Comparison of ENCODE assay signal across 17 mouse cellular contexts in the genomic region with DNA sequence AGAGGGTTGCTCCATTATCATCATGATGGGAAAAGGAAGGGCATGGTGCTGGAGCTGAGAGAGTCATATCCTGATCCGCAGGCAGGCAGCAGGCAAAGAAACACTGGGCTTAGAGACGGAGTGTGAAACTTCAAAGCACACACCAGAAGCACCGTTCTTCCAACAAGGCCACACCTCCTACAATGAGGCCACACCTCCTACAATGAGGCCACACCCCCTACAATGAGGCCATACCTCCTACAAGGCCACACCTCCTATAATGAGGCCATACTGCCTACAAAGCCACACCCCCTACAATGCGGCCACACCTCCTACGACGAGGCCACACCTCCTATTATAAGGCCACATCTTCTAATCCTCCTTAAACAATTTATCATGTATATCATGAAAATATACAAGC. TPM values are rescaled to one million over a fixed set of nuclear protein-coding genes. Genes with fewer than 3 reads are reported as not detected.
DNase-seq lines count a peak whose midpoint lies in the region; ATAC-seq and TF ChIP-seq lines count a peak whose summit lies in the region.
"Had no signal": no experiment of that assay in that cellular context is flagged by ENCODE, and none has a peak within 500 bp of the region (broad histone marks: within the 10 kb centered on the region; RNA-seq: fewer than 3 reads in every experiment).

No protein-coding gene starts in this region.

- H3K36me3 ChIP-seq in hindbrain, postnatal 0 days (ENCODE audit: insufficient read depth, low read length): no peaks in the 10 kb centered on the region
- H3K36me3 ChIP-seq in hindbrain, embryonic 16.5 days (ENCODE audit: control insufficient read depth, insufficient read depth, low read length): no peaks in the 10 kb centered on the region
- H3K36me3 ChIP-seq: heart, embryonic 13.5 days; hindbrain, embryonic 10.5 days; lung, embryonic 15.5 days had no signal

- no peak overlapping the region for H3K4me3 ChIP-seq in hindbrain, postnatal 0 days (ENCODE audit: low read length)
- H3K4me3 ChIP-seq in hindbrain, embryonic 16.5 days (ENCODE audit: low read length): no peak overlapping the region
- H3K4me3 ChIP-seq: gastrocnemius, adult 2 months; heart, embryonic 13.5 days; hindbrain, embryonic 10.5 days; lung, embryonic 15.5 days had no signal

- WGBS in hindbrain, postnatal 0 days: 83% methylated on average over 6 of the region's 6 CpGs
- WGBS in hindbrain, embryonic 16.5 days: 83% methylated on average over 6 of the region's 6 CpGs

- no peak overlapping the region for H3K4me2 ChIP-seq in hindbrain, postnatal 0 days (ENCODE audit: low read depth, low read length)
- no peak overlapping the region for H3K4me2 ChIP-seq in hindbrain, embryonic 16.5 days (ENCODE audit: low read length)
- H3K4me2 ChIP-seq: heart, embryonic 13.5 days; lung, embryonic 15.5 days had no signal

- ATAC-seq in hindbrain, postnatal 0 days: peak; percentile 55; the same call in 1 of the 2 replicates
- no peak for ATAC-seq in hindbrain, embryonic 16.5 days
- ATAC-seq in megakaryocyte-erythroid progenitor cell, adult 5-6 weeks (replicated peaks; ENCODE audit: low FRiP score, low TSS enrichment, poor library complexity, severe bottlenecking): 0 out of 2 replicates have a peak, but pooled peaks have one; percentile 47

- 0 out of 2 replicates have a peak, but pooled peaks cover 5% of the 10 kb centered on the region for H3K27me3 ChIP-seq in hindbrain, postnatal 0 days (ENCODE audit: insufficient read depth, low read length)
- no peaks in the 10 kb centered on the region for H3K27me3 ChIP-seq in hindbrain, embryonic 16.5 days (replicated peaks; ENCODE audit: control insufficient read depth, insufficient read depth, low read length)
- H3K27me3 ChIP-seq: heart, embryonic 13.5 days; lung, embryonic 15.5 days had no signal

- no peak overlapping the region for H3K9ac ChIP-seq in hindbrain, postnatal 0 days (replicated peaks; ENCODE audit: low read length)
- H3K9ac ChIP-seq in hindbrain, embryonic 16.5 days (ENCODE audit: low read depth, low read length): no peak overlapping the region
- H3K9ac ChIP-seq: heart, embryonic 13.5 days; lung, embryonic 15.5 days had no signal

- no peak overlapping the region for H3K27ac ChIP-seq in hindbrain, postnatal 0 days
- no peak overlapping the region for H3K27ac ChIP-seq in hindbrain, embryonic 16.5 days (ENCODE audit: low read depth, low read length)
- H3K27ac ChIP-seq: gastrocnemius, adult 2 months; hindbrain, embryonic 10.5 days; lung, embryonic 15.5 days had no signal

- no peak for DNase-seq in hindbrain, postnatal 0 days (ENCODE audit: low spot score)
- DNase-seq in ES-CJ7 (ENCODE audit: low read depth, low spot score): peak; percentile 74
- peak; percentile 2 for DNase-seq in c-Kit-negative CD71-positive TER-119-positive erythroid progenitor cells, embryonic 14.5 days (ENCODE audit: low read depth, low spot score)
- no peak for DNase-seq in retina, embryonic 14.5 days (ENCODE audit: low spot score)
- DNase-seq in left cerebral cortex, adult 18-20 months (ENCODE audit: low spot score in 2 of 2): no peak
- DNase-seq: cerebellum, adult 18-20 months; embryo, embryonic 11 days; gastrocnemius, adult 2 months; kidney, adult 18-20 months; thymus, postnatal 36 days had no signal

- H3K9me3 ChIP-seq in hindbrain, postnatal 0 days (ENCODE audit: low read length): no peaks in the 10 kb centered on the region
- H3K9me3 ChIP-seq in hindbrain, embryonic 16.5 days (ENCODE audit: control insufficient read depth, low read length): no peaks in the 10 kb centered on the region
- H3K9me3 ChIP-seq: heart, embryonic 13.5 days; hindbrain, embryonic 10.5 days; lung, embryonic 15.5 days had no signal

- H3K4me1 ChIP-seq in hindbrain, postnatal 0 days (ENCODE audit: insufficient read depth, low read length): no peaks in the 10 kb centered on the region
- H3K4me1 ChIP-seq in hindbrain, embryonic 16.5 days (ENCODE audit: control insufficient read depth, insufficient read depth, low read depth, low read length): no peaks in the 10 kb centered on the region

- no peak for TF ChIP-seq CTCF in hindbrain, postnatal 0 days (IDR thresholded peaks at IDR 0.05; ENCODE audit: low read depth)

RNA-seq across cellular contexts. Expression of gene Ccn1, which starts 52.2 kb away (rescaled TPM):
- 2.9 and 8.2 TPM in 2 replicates for total RNA-seq in hindbrain, postnatal 0 days (2014; rRNA removed)
- 9.7 and 10.1 TPM in 2 replicates for polyA plus RNA-seq in hindbrain, postnatal 0 days (2015; fragmentation: Nextera tagmentation; extraction: Ambion mirVana)
- polyA plus RNA-seq in hindbrain, embryonic 16.5 days (2015; fragmentation: Nextera tagmentation; extraction: Ambion mirVana): 7.5 and 8.5 TPM in 2 replicates
- total RNA-seq in megakaryocyte-erythroid progenitor cell, adult 5-6 weeks (2014; fragmentation: Nextera tagmentation): not detected in 2 replicates
- total RNA-seq in megakaryocyte-erythroid progenitor cell, adult 5-6 weeks (2017): 1.9 TPM in 1 of 2 replicates, not detected in the other
- total RNA-seq in left cerebral cortex, adult 18-20 months (2021): 1 to 10 TPM; 5.3 to 8.6 TPM
- total RNA-seq: monocyte, adult 5-6 weeks; neutrophil, adult 5-6 weeks had no signal

RNA-seq across cellular contexts. Expression of gene Ddah1, which starts 56.5 kb away (rescaled TPM):
- 125 and 126 TPM in 2 replicates for total RNA-seq in hindbrain, postnatal 0 days (2014; rRNA removed)
- polyA plus RNA-seq in hindbrain, postnatal 0 days (2015; fragmentation: Nextera tagmentation; extraction: Ambion mirVana): 164 and 170 TPM in 2 replicates
- 119 and 132 TPM in 2 replicates for polyA plus RNA-seq in hindbrain, embryonic 16.5 days (2015; fragmentation: Nextera tagmentation; extraction: Ambion mirVana)
- not detected in 2 replicates for total RNA-seq in megakaryocyte-erythroid progenitor cell, adult 5-6 weeks (2014; fragmentation: Nextera tagmentation)
- 0.33 and 0.99 TPM in 2 replicates for total RNA-seq in megakaryocyte-erythroid progenitor cell, adult 5-6 weeks (2017)
- total RNA-seq in left cerebral cortex, adult 18-20 months (2021): 10 to 100 TPM; 54.7 to 57.8 TPM
- total RNA-seq: monocyte, adult 5-6 weeks; neutrophil, adult 5-6 weeks had no signal

Comparison
In these comparisons a context has a peak if more than half of its experiments do, and no peak if none do; other contexts are left out.
1. DNase-seq: peak in ES-CJ7 (single experiment) and c-Kit-negative CD71-positive TER-119-positive erythroid progenitor cells, embryonic 14.5 days (single experiment); none in hindbrain, postnatal 0 days (single experiment), retina, embryonic 14.5 days (single experiment) and left cerebral cortex, adult 18-20 months (0 of 2).
2. RNA of gene Ddah1, which starts 56.5 kb away (total RNA-seq): 125 to 126 TPM in hindbrain, postnatal 0 days and 54.7 to 57.8 TPM in left cerebral cortex, adult 18-20 months; 0.33 to 0.99 TPM in megakaryocyte-erythroid progenitor cell, adult 5-6 weeks; every median in the first group is over 10 times any median in the second.